Mouse (Mus musculus): ENCODE results near the gene Tnfrsf13c. TPM values are rescaled to one million over a fixed set of nuclear protein-coding genes. Genes with fewer than 3 reads are reported as not detected.

Tnfrsf13c gene
- polyA plus RNA-seq, 1 experiment from 2014 or later = 0.90 TPM

DNA sequence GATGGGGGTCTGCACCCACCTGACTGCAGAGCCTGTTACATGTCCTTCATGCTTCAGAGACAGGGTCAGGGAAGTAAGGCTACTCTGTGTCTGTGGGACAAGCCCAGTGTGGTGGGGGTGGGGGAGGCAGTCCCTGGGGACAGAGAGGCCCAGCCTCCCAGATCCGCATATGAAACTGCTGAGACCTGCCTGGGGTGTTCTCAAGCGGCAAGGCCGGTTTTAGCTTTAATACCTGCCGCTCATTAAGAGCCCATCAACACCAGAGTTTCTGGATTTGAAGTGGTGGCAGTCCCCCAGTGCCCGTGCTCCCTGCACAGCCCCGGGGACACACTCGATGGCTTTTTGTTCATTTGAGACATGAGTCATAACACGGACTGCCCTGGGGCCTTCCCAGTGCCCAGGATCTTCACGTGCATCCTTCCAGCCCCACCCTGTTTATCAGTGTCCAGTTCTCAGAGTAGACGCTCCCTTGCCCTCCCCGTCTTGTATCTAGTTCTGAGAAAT, 5.4 kb upstream of the Tnfrsf13c start:
- no peaks in the 10 kb centered on the region for H3K36me3 ChIP-seq

DNA sequence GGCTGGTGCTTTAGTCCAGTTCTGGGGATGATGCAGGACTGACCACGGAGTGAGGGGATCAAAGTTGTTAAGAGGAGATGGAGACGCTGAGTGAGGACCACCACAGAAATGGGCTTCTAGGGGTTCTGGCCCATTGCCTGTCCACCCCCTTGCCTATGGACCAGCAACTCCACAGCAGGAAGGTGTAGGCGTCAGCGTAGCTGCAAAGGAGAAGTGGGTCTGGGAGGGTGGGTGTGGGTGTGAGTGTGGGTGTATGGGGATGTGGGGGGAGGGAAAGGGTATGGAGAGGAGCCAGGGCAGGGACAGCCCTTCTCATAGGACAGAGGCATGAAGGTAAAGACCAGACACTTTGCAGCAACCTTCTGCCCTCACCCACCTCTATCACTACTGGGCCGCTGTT, 1.6 kb upstream of the Tnfrsf13c start:
- ATAC-seq (ENCODE audit: low FRiP score) = no peak
- no peak overlapping the region for H3K27ac ChIP-seq (replicated peaks)

More for the DNA sequence above, 5.4 kb upstream of the Tnfrsf13c start:
- Histone ChIP-seq H3K4me2 (no peak overlapping the region), H3K4me1 (peaks cover 10% of the 10 kb centered on the region), H3K27ac (replicated peaks) (no peak overlapping the region), H3K9me3 (replicated peaks) (no peaks in the 10 kb centered on the region), H3K9ac (replicated peaks) (no peak overlapping the region), H3K4me3 (replicated peaks) (no peak overlapping the region), H3K27me3 (replicated peaks) (peaks cover 9% of the 10 kb centered on the region)
- no peak for ATAC-seq (ENCODE audit: low FRiP score)
- WGBS = 46% methylated on average over 11 of the region's 11 CpGs

DNA sequence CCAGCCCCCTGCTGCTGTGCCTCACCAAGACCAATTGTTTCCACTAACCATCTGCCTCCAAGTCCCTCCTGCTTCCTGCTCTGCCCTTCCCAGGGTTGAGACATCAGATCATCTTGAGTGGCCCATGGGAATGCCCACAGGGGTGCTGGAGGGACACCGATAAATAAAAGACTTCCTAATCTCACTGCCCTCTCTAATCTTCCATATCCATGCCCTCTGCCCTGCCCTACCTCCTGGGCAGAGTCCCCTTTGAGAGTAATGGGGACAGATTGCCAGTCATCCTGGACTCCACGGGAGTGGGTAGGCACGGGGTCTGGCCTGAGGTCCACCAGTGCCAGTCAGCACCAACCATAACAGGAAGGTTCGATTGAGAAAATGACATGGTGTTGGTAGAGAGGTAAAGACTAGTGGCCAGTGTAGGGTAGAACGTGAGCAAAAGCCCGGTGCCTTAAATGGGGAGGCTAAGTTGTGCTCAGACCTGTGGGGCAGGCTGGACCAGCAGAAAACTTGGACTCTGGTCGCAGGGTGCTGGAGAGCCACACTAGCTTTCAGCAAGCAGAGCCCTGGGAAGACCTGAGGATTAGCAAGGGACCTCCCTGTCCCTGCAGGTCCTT, 540 bp upstream of the Tnfrsf13c start:
- ATAC-seq (ENCODE audit: low FRiP score) = no peak
- H3K9ac ChIP-seq (replicated peaks) = no peak overlapping the region
- H3K9me3 ChIP-seq (replicated peaks) = no peaks in the 10 kb centered on the region
- H3K36me3 ChIP-seq = no peaks in the 10 kb centered on the region
- peak overlapping the region; percentile 34 for H3K4me3 ChIP-seq (replicated peaks)
- H3K4me1 ChIP-seq = peaks cover 12% of the 10 kb centered on the region
- H3K27me3 ChIP-seq (replicated peaks) = peaks cover 20% of the 10 kb centered on the region
- peak overlapping the region; percentile 63 for H3K4me2 ChIP-seq
- WGBS = 42% methylated on average over 7 of the region's 7 CpGs
- H3K27ac ChIP-seq (replicated peaks) = no peak overlapping the region

More for the DNA sequence above, 1.6 kb upstream of the Tnfrsf13c start:
- Histone ChIP-seq H3K9ac (replicated peaks) (no peak overlapping the region), H3K4me3 (replicated peaks) (no peak overlapping the region), H3K36me3 (no peaks in the 10 kb centered on the region), H3K9me3 (replicated peaks) (no peaks in the 10 kb centered on the region), H3K27me3 (replicated peaks) (peaks cover 20% of the 10 kb centered on the region), H3K4me2 (no peak overlapping the region), H3K4me1 (peaks cover 12% of the 10 kb centered on the region)
- WGBS = 99% methylated on average over 5 of the region's 5 CpGs

DNA sequence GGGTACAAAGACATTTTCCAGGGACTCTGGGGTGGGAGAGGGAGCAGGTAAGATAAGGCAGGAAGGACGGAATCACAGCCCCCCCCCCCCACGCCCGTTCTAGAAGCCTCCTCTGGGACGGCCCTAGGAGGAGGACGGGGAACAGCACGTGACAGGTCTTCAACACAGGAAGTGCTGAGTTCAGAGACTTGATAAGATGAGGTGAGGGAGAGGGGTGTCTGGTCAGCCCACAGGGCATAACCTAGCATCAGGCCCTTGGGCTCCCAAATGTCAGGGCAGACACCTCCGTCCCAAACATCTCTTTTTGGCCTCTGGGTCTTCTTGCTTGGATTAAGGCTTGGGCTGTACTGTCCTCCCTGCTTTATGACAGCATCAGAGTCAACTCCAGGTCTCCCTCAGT, 918 bp downstream of the Tnfrsf13c start:
- H3K36me3 ChIP-seq = no peaks in the 10 kb centered on the region
- H3K27me3 ChIP-seq (replicated peaks) = peaks cover 20% of the 10 kb centered on the region
- H3K4me3 ChIP-seq (replicated peaks) = no peak overlapping the region
- H3K4me1 ChIP-seq = peaks cover 12% of the 10 kb centered on the region
- no peak overlapping the region for H3K27ac ChIP-seq (replicated peaks)
- H3K4me2 ChIP-seq = peak overlapping the region; percentile 63; the same call in 1 of the 2 replicates
- H3K9me3 ChIP-seq (replicated peaks) = no peaks in the 10 kb centered on the region
- 63% methylated on average over 7 of the region's 7 CpGs for WGBS
- H3K9ac ChIP-seq (replicated peaks) = no peak overlapping the region
- no peak for ATAC-seq (ENCODE audit: low FRiP score)

DNA sequence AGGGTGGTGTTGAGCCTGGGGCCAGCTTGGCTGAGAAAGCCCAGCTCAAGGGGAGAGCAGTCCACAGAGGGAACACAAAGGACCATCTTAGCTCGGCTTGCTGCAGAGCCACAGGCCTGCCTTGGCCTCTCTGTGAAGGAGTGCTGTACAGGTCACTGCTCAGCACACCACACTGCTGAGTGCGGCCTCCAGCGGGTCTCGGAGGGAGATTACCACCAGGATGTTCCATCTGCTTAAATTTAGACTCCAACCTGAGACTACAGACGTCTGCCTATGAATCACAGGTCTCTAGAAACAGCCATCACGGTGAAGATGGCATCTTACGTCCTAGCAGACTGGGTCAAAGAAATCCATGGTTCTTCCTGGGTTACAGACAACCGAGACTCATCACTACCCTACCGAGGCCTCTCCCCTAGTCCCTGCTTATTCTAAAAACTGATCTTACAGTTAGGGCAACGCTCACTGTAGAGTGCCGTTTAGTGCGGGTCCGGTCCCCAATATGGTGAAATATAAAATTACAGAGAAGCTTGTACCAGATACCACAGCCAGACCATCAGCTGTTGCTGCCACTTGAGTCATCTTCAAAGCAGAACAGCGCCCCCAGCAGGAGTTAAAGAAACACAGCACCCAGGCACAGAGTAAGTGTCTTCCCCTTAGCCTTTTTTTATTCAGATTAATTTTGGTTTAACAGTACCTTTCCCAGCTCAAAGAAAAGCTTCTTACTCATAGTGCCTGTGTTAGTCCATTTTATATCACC, 2.9 kb downstream of the Tnfrsf13c start:
- Histone ChIP-seq H3K27ac (replicated peaks) (no peak overlapping the region), H3K4me3 (replicated peaks) (no peak overlapping the region), H3K4me1 (peaks cover 22% of the 10 kb centered on the region), H3K9ac (replicated peaks) (no peak overlapping the region), H3K4me2 (no peak overlapping the region), H3K27me3 (replicated peaks) (peaks cover 28% of the 10 kb centered on the region), H3K36me3 (no peaks in the 10 kb centered on the region), H3K9me3 (replicated peaks) (no peaks in the 10 kb centered on the region)
- ATAC-seq (ENCODE audit: low FRiP score) = no peak
- 74% methylated on average over 14 of the region's 14 CpGs for WGBS

DNA sequence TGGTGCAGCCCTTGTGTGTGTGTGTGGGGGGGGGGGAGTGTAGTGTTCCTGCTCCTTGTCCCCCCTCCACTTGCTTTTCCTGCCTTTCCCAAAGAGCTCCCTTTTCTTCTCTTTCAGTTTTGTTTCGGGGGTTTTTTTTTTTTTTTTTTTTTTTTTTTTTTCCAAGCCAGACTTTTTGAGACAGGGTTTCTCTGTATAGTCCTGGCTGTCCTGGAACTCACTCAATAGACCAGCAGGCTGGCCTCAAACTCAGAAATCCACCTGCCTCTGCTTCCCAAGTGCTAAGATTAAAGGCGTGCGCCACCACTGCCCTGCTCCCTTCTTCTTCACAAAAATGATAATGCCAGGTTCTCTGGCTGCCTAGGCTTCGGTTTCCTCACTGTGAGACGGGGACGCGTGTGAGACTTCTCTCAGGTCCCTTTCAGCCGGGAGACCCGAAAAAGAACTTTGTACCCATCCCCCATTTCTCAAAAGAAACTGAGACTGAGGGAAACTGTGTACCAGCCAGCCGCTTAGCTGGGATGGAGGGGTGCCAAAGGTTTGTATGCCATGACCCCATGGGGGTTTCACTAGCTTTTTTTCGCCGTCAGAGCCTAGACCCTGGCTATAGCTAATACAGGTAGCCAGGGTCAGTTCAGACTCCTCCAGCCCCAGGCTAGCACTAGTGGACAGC, 4.0 kb downstream of the Tnfrsf13c start:
- no peak overlapping the region for H3K9ac ChIP-seq (replicated peaks)
- no peaks in the 10 kb centered on the region for H3K36me3 ChIP-seq
- 75% methylated on average over 11 of the region's 12 CpGs for WGBS
- H3K9me3 ChIP-seq (replicated peaks) = no peaks in the 10 kb centered on the region
- no peak for ATAC-seq (ENCODE audit: low FRiP score)
- peaks cover 27% of the 10 kb centered on the region for H3K4me1 ChIP-seq
- no peak overlapping the region for H3K4me3 ChIP-seq (replicated peaks)
- H3K4me2 ChIP-seq = no peak overlapping the region
- no peak overlapping the region for H3K27ac ChIP-seq (replicated peaks)
- peaks cover 35% of the 10 kb centered on the region for H3K27me3 ChIP-seq (replicated peaks)

DNA sequence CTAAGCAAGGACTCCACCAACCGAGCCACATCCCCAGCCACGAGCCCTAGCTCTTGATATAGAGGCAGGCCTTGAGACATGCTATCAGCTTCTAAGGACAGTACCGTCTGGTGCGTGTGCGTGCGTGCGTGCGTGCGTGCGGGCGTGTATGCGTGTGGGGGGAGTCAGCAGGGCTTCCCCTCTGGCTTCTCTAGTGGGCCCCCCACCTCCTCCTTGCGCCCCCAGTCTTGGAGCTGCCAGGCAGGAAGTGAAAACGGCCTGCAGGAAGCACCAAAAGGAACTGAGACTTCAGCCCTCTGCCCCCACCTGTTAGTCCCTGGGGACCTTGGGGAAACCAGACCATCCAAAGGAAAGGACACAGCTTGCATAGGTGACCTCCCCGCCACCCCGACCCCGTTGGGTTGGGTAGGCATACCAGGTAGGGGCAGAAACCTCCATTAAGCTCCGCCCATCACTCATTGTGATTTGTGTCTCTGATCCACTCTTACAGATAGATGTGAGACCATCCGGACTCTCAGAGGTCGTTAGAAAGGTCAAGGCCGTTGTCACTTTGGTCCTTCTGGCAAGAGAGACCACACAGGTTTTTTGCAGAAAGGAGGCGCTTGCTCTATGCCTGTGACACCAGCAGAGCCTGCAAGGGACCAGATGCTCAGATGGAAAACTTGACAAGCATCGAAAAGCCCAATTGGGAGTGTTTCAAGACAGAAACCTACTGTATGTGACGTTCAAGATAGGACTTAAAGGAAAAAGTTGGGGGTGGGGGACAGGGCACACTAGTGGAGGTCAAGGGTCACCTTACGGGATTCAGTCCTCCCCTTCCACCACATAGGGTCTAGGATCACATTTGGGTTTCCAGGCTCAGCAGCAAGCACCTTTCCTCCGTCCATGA, 5.1 kb downstream of the Tnfrsf13c start:
- no peak overlapping the region for H3K4me2 ChIP-seq
- no peak overlapping the region for H3K4me3 ChIP-seq (replicated peaks)
- H3K9me3 ChIP-seq (replicated peaks) = no peaks in the 10 kb centered on the region
- peaks cover 20% of the 10 kb centered on the region for H3K4me1 ChIP-seq
- H3K27ac ChIP-seq (replicated peaks) = no peak overlapping the region
- 81% methylated on average over 26 of the region's 26 CpGs for WGBS
- no peak for ATAC-seq (ENCODE audit: low FRiP score)
- no peaks in the 10 kb centered on the region for H3K36me3 ChIP-seq
- H3K9ac ChIP-seq (replicated peaks) = no peak overlapping the region
- peaks cover 34% of the 10 kb centered on the region for H3K27me3 ChIP-seq (replicated peaks)

DNA sequence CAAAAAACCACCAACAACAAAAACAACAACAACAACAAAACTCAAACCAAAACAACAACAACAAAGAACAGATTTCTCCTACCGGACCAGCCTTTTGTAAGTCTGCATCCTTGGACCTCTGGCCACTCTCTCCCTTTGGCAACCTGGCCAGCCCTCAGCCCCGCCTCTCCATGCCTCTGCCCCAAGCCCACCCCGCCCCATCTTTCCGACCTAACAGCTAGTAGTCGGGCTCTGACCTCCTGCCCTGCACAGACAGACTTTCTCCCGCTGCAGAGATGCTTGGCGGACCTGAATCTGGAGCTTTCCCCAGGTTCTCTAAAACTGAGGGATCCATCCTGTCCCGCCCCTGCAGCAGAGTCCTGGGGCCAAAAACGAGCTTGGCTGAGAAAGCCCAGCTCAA, 6.2 kb downstream of the Tnfrsf13c start:
- H3K4me2 ChIP-seq = no peak overlapping the region
- H3K9me3 ChIP-seq (replicated peaks) = no peaks in the 10 kb centered on the region
- H3K9ac ChIP-seq (replicated peaks) = no peak overlapping the region
- H3K4me3 ChIP-seq (replicated peaks) = no peak overlapping the region
- no peak for ATAC-seq (ENCODE audit: low FRiP score)
- no peaks in the 10 kb centered on the region for H3K36me3 ChIP-seq
- whole genome bisulfite sequencing = 30% methylated on average over 9 of the region's 9 CpGs
- H3K27me3 ChIP-seq (replicated peaks) = peaks cover 38% of the 10 kb centered on the region
- peaks cover 15% of the 10 kb centered on the region for H3K4me1 ChIP-seq
- H3K27ac ChIP-seq (replicated peaks) = no peak overlapping the region

DNA sequence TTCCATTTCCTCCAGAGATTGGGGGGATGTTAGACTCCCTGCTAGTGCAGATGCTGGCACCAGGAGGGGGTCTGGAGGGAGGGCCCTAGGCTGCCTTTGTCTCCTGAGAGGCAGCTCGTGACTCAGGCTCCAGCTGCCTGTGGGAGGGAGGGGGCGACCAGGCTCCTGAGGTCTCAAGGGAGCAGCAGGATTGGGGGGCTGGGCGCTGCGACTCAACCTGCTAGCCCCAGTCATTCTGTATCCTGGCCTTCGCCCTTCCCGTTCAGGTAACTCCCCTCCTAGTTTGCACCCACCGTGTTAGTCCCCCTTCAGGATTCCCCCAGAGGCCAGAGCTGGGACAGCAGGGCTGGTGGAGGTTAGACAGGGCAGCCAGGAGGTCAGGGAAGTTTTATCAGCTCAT, 7.1 kb downstream of the Tnfrsf13c start:
- H3K27me3 ChIP-seq (replicated peaks) = peaks cover 45% of the 10 kb centered on the region
- H3K27ac ChIP-seq (replicated peaks) = no peak overlapping the region
- H3K4me2 ChIP-seq = no peak overlapping the region
- H3K36me3 ChIP-seq = no peaks in the 10 kb centered on the region
- H3K9ac ChIP-seq (replicated peaks) = no peak overlapping the region
- no peak for ATAC-seq (ENCODE audit: low FRiP score)
- no peak overlapping the region for H3K4me3 ChIP-seq (replicated peaks)
- H3K9me3 ChIP-seq (replicated peaks) = no peaks in the 10 kb centered on the region
- 12% methylated on average over 7 of the region's 7 CpGs for WGBS
- peaks cover 24% of the 10 kb centered on the region for H3K4me1 ChIP-seq

DNA sequence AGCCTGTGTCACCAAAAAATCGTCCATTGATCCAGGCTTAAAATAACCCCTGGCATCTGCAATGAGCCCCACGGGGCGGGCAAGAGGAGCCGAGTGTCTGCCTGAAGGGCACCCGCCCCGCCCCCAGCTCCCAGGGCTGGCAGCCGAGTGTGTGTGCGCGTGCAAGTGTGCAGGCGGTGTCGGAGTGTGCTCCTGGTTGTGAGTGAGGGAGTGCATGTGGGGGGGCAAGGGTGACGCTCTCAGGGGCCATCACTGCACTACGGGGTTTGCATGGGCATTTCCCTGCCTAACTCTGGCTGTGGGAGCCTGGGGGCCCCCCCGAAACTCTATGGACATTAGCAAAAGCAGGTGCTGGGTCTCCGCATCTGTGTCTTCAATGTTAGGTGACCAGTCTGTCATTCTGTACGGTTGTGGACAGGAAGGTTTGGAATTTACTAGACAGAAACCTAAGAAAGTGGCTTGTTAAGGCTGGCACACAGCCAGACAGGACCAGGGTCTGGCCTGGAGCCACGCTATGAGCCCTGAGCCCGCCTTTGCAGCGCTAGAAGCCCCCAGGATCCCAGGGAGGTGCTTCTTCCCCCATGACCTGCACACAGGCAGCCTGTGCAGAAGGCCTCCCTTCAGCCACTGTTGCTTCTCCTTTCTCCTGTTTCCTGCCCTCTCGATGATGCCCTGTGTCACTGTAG, 7.9 kb downstream of the Tnfrsf13c start:
- H3K27ac ChIP-seq (replicated peaks) = no peak overlapping the region
- H3K4me2 ChIP-seq = no peak overlapping the region
- H3K27me3 ChIP-seq (replicated peaks) = peaks cover 52% of the 10 kb centered on the region
- H3K9ac ChIP-seq (replicated peaks) = no peak overlapping the region; the same call in 1 of the 2 replicates
- 50% methylated on average over 20 of the region's 20 CpGs for WGBS
- peaks cover 32% of the 10 kb centered on the region for H3K4me1 ChIP-seq
- H3K9me3 ChIP-seq (replicated peaks) = no peaks in the 10 kb centered on the region
- no peak for ATAC-seq (ENCODE audit: low FRiP score)
- H3K4me3 ChIP-seq (replicated peaks) = no peak overlapping the region
- no peaks in the 10 kb centered on the region for H3K36me3 ChIP-seq

Data from neural tube, embryonic 15.5 days (tissue).